ENCODE assay signal across 13 mouse cellular contexts in genomic region chr5:34197243-34197642, GRCm38 (mm10). TPM values are rescaled to one million over a fixed set of nuclear protein-coding genes. Genes with fewer than 3 reads are reported as not detected.
DNase-seq lines count a peak whose midpoint lies in the region; ATAC-seq lines count a peak whose summit lies in the region.
"Had no signal": no experiment of that assay in that cellular context is flagged by ENCODE, and none has a peak within 500 bp of the region (broad histone marks: within the 10 kb centered on the region; RNA-seq: fewer than 3 reads in every experiment).

No protein-coding gene starts in this region.

- peak; percentile 67 for DNase-seq in forebrain, embryonic 14.5 days (ENCODE audit: low spot score)
- DNase-seq in cerebellum, adult 9-10 months = peak; percentile 73
- peak; percentile 75 to 93 for DNase-seq in frontal cortex, postnatal 36 days (ENCODE audit: low spot score in 2 of 2)
- DNase-seq in right cerebral cortex, adult 2 months (ENCODE audit: low spot score in 2 of 2) = peak; percentile 77 to 81
- DNase-seq in urinary bladder, postnatal 25 days (ENCODE audit: low spot score) = no peak
- DNase-seq in adrenal gland, adult 18-20 months (ENCODE audit: low spot score in 2 of 2) = no peak
- DNase-seq: lung, embryonic 14.5 days; midbrain, embryonic 14.5 days had no signal

- no peaks in the 10 kb centered on the region for H3K9me3 ChIP-seq in forebrain, embryonic 14.5 days (replicated peaks; ENCODE audit: control insufficient read depth, low read length)
- H3K9me3 ChIP-seq in forebrain, embryonic 12.5 days = no peaks in the 10 kb centered on the region
- no peaks in the 10 kb centered on the region for H3K9me3 ChIP-seq in intestine, embryonic 16.5 days (ENCODE audit: control insufficient read depth, low read length)
- H3K9me3 ChIP-seq: heart, embryonic 15.5 days had no signal

- no peak overlapping the region for H3K27ac ChIP-seq in forebrain, embryonic 14.5 days (ENCODE audit: low read depth, low read length)
- H3K27ac ChIP-seq in forebrain, embryonic 12.5 days = no peak overlapping the region
- H3K27ac ChIP-seq in intestine, embryonic 16.5 days (ENCODE audit: low read length) = no peak overlapping the region
- H3K27ac ChIP-seq: heart, embryonic 15.5 days; kidney, postnatal 0 days had no signal

- H3K4me2 ChIP-seq in forebrain, embryonic 14.5 days (ENCODE audit: low read length) = no peak overlapping the region
- H3K4me2 ChIP-seq in forebrain, embryonic 12.5 days = no peak overlapping the region
- H3K4me2 ChIP-seq in intestine, embryonic 16.5 days (ENCODE audit: low read depth, low read length) = no peak overlapping the region
- H3K4me2 ChIP-seq: heart, embryonic 15.5 days; lung, embryonic 14.5 days had no signal

- H3K9ac ChIP-seq in forebrain, embryonic 14.5 days (ENCODE audit: low read length) = no peak overlapping the region
- no peak overlapping the region for H3K9ac ChIP-seq in forebrain, embryonic 12.5 days
- no peak overlapping the region for H3K9ac ChIP-seq in intestine, embryonic 16.5 days (ENCODE audit: low read depth, low read length)
- H3K9ac ChIP-seq: heart, embryonic 15.5 days; lung, embryonic 14.5 days had no signal

- no peak overlapping the region for H3K4me3 ChIP-seq in forebrain, embryonic 14.5 days (ENCODE audit: low read depth, low read length)
- no peak overlapping the region for H3K4me3 ChIP-seq in forebrain, embryonic 12.5 days (replicated peaks)
- no peak overlapping the region for H3K4me3 ChIP-seq in intestine, embryonic 16.5 days (ENCODE audit: low read length)
- H3K4me3 ChIP-seq: heart, embryonic 15.5 days had no signal

- H3K4me1 ChIP-seq in forebrain, embryonic 14.5 days (ENCODE audit: control insufficient read depth, insufficient read depth, low read length) = no peaks in the 10 kb centered on the region
- no peaks in the 10 kb centered on the region for H3K4me1 ChIP-seq in forebrain, embryonic 12.5 days
- no peaks in the 10 kb centered on the region for H3K4me1 ChIP-seq in intestine, embryonic 16.5 days (ENCODE audit: control insufficient read depth, insufficient read depth, low read length)

- peak; percentile 72; the same call in 1 of the 2 replicates for ATAC-seq in forebrain, embryonic 14.5 days
- ATAC-seq in forebrain, embryonic 12.5 days (ENCODE audit: low FRiP score) = no peak
- no peak for ATAC-seq in intestine, embryonic 16.5 days

- no peaks in the 10 kb centered on the region for H3K27me3 ChIP-seq in forebrain, embryonic 14.5 days (replicated peaks; ENCODE audit: control insufficient read depth, insufficient read depth, low read length)
- no peaks in the 10 kb centered on the region for H3K27me3 ChIP-seq in forebrain, embryonic 12.5 days
- no peaks in the 10 kb centered on the region for H3K27me3 ChIP-seq in intestine, embryonic 16.5 days (replicated peaks; ENCODE audit: control insufficient read depth, insufficient read depth, low read length)
- H3K27me3 ChIP-seq: CH12.LX; heart, embryonic 15.5 days had no signal

- WGBS in forebrain, embryonic 14.5 days = 71% methylated on average over 4 of the region's 4 CpGs
- WGBS in forebrain, embryonic 12.5 days = 77% methylated on average over 4 of the region's 4 CpGs
- 91% methylated on average over 4 of the region's 4 CpGs for WGBS in intestine, embryonic 16.5 days

- H3K36me3 ChIP-seq in forebrain, embryonic 14.5 days (ENCODE audit: control insufficient read depth, insufficient read depth, low read length) = no peaks in the 10 kb centered on the region
- no peaks in the 10 kb centered on the region for H3K36me3 ChIP-seq in forebrain, embryonic 12.5 days (replicated peaks)
- no peaks in the 10 kb centered on the region for H3K36me3 ChIP-seq in intestine, embryonic 16.5 days (ENCODE audit: control insufficient read depth, insufficient read depth, low read length)
- H3K36me3 ChIP-seq: heart, embryonic 15.5 days had no signal

RNA-seq across cellular contexts. Expression of gene Mxd4, which starts 9.7 kb away (rescaled TPM):
- 25.7 and 29.9 TPM in 2 replicates for polyA plus RNA-seq in forebrain, embryonic 14.5 days (2014; fragmentation: Nextera tagmentation; extraction: Ambion mirVana)
- 25.0 and 25.8 TPM in 2 replicates for polyA plus RNA-seq in forebrain, embryonic 12.5 days (2016; fragmentation: Nextera tagmentation; extraction: Ambion mirVana)
- polyA plus RNA-seq in intestine, embryonic 16.5 days (2015; fragmentation: Nextera tagmentation; extraction: Ambion mirVana) = 20.2 TPM in 2 replicates
- 100 to 1,000 TPM; 108 to 114 TPM for total RNA-seq in adrenal gland, adult 18-20 months (2021)

RNA-seq across cellular contexts. Expression of gene Haus3, which starts 27.9 kb away (rescaled TPM):
- polyA plus RNA-seq in forebrain, embryonic 14.5 days (2014; fragmentation: Nextera tagmentation; extraction: Ambion mirVana) = 19.2 and 23.1 TPM in 2 replicates
- polyA plus RNA-seq in forebrain, embryonic 12.5 days (2016; fragmentation: Nextera tagmentation; extraction: Ambion mirVana) = 43.1 and 45.3 TPM in 2 replicates
- polyA plus RNA-seq in intestine, embryonic 16.5 days (2015; fragmentation: Nextera tagmentation; extraction: Ambion mirVana) = 23.9 and 25.7 TPM in 2 replicates
- 1 to 10 TPM; 8.3 to 9.3 TPM for total RNA-seq in adrenal gland, adult 18-20 months (2021)

RNA-seq across cellular contexts. Expression of gene Poln, which starts 28.0 kb away (rescaled TPM):
- 0.49 and 0.89 TPM in 2 replicates for polyA plus RNA-seq in forebrain, embryonic 14.5 days (2014; fragmentation: Nextera tagmentation; extraction: Ambion mirVana)
- polyA plus RNA-seq in forebrain, embryonic 12.5 days (2016; fragmentation: Nextera tagmentation; extraction: Ambion mirVana) = 0.62 and 0.80 TPM in 2 replicates
- polyA plus RNA-seq in intestine, embryonic 16.5 days (2015; fragmentation: Nextera tagmentation; extraction: Ambion mirVana) = 0.23 and 0.24 TPM in 2 replicates
- 10 to 100 TPM; 15.5 to 26.2 TPM for total RNA-seq in adrenal gland, adult 18-20 months (2021)

Comparison
In these comparisons a context has a peak if more than half of its experiments do, and no peak if none do; other contexts are left out.
1. DNase-seq: peak in forebrain, embryonic 14.5 days (single experiment), cerebellum, adult 9-10 months (single experiment), frontal cortex, postnatal 36 days (2 of 2) and right cerebral cortex, adult 2 months (2 of 2); none in urinary bladder, postnatal 25 days (single experiment) and adrenal gland, adult 18-20 months (0 of 2).